Mouse (Mus musculus): ENCODE measurements around the gene Sp3.

DNA sequence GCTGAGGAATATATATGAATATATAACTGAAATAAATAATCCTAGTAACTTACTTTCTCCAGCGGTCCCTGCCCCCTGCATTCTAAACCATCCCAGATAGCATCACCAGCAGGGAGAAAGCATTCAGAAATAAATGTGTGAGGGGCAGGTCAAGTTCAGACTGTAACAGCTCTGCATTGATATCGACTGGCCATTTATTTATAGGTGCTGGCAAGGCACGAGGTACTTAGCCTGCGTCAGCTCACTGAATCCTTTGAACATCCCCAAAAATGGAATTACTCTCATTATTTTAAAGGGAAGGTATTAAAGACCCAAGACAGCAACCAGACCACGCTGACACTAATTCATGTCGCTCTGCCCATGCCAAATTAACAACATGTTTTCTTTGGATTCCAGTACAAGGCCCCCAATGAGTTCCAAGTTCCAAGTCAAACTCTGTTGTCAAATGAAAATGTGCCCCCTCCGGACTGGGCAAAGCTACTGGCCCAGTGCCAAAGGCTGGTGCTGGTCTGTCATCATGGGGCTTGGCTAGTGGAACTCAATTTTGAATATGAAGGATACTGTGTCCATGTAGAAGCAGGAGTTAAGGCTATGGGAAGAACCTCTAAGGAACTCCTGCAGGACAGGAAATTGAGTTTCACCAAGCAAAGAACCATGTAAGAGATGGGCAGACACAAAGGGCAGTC lies 64.9 kb downstream of the Sp3 start:
- TF ChIP-seq CTCF (IDR thresholded peaks at IDR 0.05) (no peak), EP300 (IDR thresholded peaks at IDR 0.05) (no peak)
